8 mouse cellular contexts compared by ENCODE assay signal in the genomic region with DNA sequence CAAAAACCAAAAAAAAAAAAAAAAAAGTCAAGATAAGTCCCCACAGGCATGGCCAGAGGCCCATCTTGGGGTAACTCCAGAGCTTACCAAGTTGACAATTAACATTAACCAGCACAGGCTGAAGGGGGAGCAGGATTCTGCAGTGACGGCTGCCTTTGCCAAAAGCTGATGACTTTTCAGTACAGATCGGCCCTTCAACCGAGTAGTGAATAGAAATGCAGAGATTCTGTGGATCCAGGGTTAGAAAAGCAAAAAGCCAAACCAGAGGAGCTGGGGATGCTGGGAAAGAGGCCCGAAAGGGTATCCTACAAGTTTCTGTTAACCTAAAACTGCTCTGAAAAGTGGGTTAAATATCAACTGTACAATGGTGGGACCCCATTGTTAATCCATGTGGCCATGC. TPM values are rescaled to one million over a fixed set of nuclear protein-coding genes. Genes with fewer than 3 reads are reported as not detected.
DNase-seq lines count a peak whose midpoint lies in the region; ATAC-seq and TF ChIP-seq lines count a peak whose summit lies in the region.

No protein-coding gene starts in this region.

- H3K4me1 ChIP-seq in testis, adult 2 months (ENCODE audit: control insufficient read depth, insufficient read depth, low read length) = peaks cover 12% of the 10 kb centered on the region
- peaks cover 3% of the 10 kb centered on the region; the same call in 1 of the 2 replicates for H3K4me1 ChIP-seq in lung, adult 2 months (ENCODE audit: control insufficient read depth, insufficient read depth, low read length)
- H3K4me1 ChIP-seq in stomach, embryonic 16.5 days (ENCODE audit: control insufficient read depth, insufficient read depth, low read length) = peaks cover 14% of the 10 kb centered on the region

- TF ChIP-seq CTCF in testis, adult 2 months (IDR thresholded peaks at IDR 0.05; ENCODE audit: control insufficient read depth, insufficient read depth, insufficient replicate concordance, low read depth, low read length) = no peak
- TF ChIP-seq CTCF in lung, adult 2 months (IDR thresholded peaks at IDR 0.05; ENCODE audit: insufficient read depth, low read length) = no peak

- H3K27me3 ChIP-seq in testis, adult 2 months (ENCODE audit: control insufficient read depth, insufficient read depth, low read length) = no peaks in the 10 kb centered on the region
- no peaks in the 10 kb centered on the region for H3K27me3 ChIP-seq in stomach, embryonic 16.5 days (ENCODE audit: control insufficient read depth, insufficient read depth, low read length)

- intact Hi-C loops in gastrocnemius, postnatal 14 days (cut with DNase I; ENCODE audit: low total_unique reads) = no loop called here
- intact Hi-C loops in left cerebral cortex, postnatal 10 days (cut with DNase I) = no loop called here

- DNase-seq in testis, postnatal 14 days (ENCODE audit: low spot score) = no peak
- DNase-seq in gastrocnemius, postnatal 14 days = peak; percentile 29
- peak; percentile 62 for DNase-seq in kidney, adult 18-20 months
- DNase-seq in lung, adult 2 months = peak; percentile 34
- DNase-seq in left cerebral cortex, postnatal 10 days (ENCODE audit: extremely low spot score in 1 of 2, low spot score in 2 of 2) = no peak
- DNase-seq in spleen, postnatal 10 days (ENCODE audit: low spot score in 2 of 2) = no peak

- H3K9ac ChIP-seq in stomach, embryonic 16.5 days (ENCODE audit: low read length) = peak overlapping the region; percentile 82

- peak overlapping the region; percentile 44 for H3K4me3 ChIP-seq in testis, adult 2 months (ENCODE audit: control insufficient read depth, low read depth, low read length)
- peak overlapping the region; percentile 66 for H3K4me3 ChIP-seq in lung, adult 2 months (replicated peaks; ENCODE audit: extremely low read depth, low read depth, low read length)
- H3K4me3 ChIP-seq in stomach, embryonic 16.5 days (replicated peaks; ENCODE audit: low read length) = peak overlapping the region; percentile 59

- WGBS in lung, adult 2 months = 17% methylated on average over 4 of the region's 4 CpGs
- 26% methylated on average over 4 of the region's 4 CpGs for WGBS in stomach, embryonic 16.5 days

- H3K4me2 ChIP-seq in stomach, embryonic 16.5 days (ENCODE audit: low read depth, low read length) = peak overlapping the region; percentile 69

- no peaks in the 10 kb centered on the region for H3K36me3 ChIP-seq in testis, adult 2 months (ENCODE audit: control insufficient read depth, insufficient read depth, low read length)
- no peaks in the 10 kb centered on the region for H3K36me3 ChIP-seq in stomach, embryonic 16.5 days (ENCODE audit: control insufficient read depth, insufficient read depth, low read length)

- peak; percentile 46; the same call in 1 of the 2 replicates for ATAC-seq in stomach, embryonic 16.5 days (ENCODE audit: insufficient read depth, low FRiP score)

- H3K27ac ChIP-seq in testis, adult 2 months (ENCODE audit: control insufficient read depth, insufficient read depth, low read depth, low read length) = peak overlapping the region; percentile 82
- H3K27ac ChIP-seq in stomach, embryonic 16.5 days (ENCODE audit: low read length) = peak overlapping the region; percentile 98

- no peaks in the 10 kb centered on the region; the same call in 1 of the 2 replicates for H3K9me3 ChIP-seq in stomach, embryonic 16.5 days (replicated peaks; ENCODE audit: control insufficient read depth, low read length)

- TF ChIP-seq POLR2A in testis, adult 2 months (IDR thresholded peaks at IDR 0.05; ENCODE audit: control insufficient read depth, low read depth, low read length) = no peak
- TF ChIP-seq POLR2A in lung, adult 2 months (IDR thresholded peaks at IDR 0.05; ENCODE audit: borderline replicate concordance, extremely low read depth, low read depth, low read length) = no peak

RNA-seq across cellular contexts. Expression of a gene that starts 40.2 kb away (rescaled TPM):
- polyA plus RNA-seq in testis, adult 2 months (2012; rRNA removed) = 1.2 and 1.6 TPM in 2 replicates
- under 1 TPM in 1 of 2 experiments, not detected in 1; 0.12 TPM for total RNA-seq in gastrocnemius, postnatal 14 days (2021)
- polyA plus RNA-seq in lung, adult 2 months (2012; rRNA removed) = 0.02 and 0.07 TPM in 2 replicates
- not detected in 2 replicates for polyA plus RNA-seq in stomach, embryonic 16.5 days (2015; fragmentation: Nextera tagmentation; extraction: Ambion mirVana)
- total RNA-seq in left cerebral cortex, postnatal 10 days (2021) = under 1 TPM; 0.18 to 0.39 TPM

Comparison
In these comparisons a context has a peak if more than half of its experiments do, and no peak if none do; other contexts are left out.
1. DNase-seq: peak in gastrocnemius, postnatal 14 days (single experiment), kidney, adult 18-20 months (single experiment) and lung, adult 2 months (single experiment); none in testis, postnatal 14 days (single experiment), left cerebral cortex, postnatal 10 days (0 of 2) and spleen, postnatal 10 days (0 of 2).
2. Peak in every context shown above with its lines, with median percentiles within 50 percentile points of each other: H3K4me3 ChIP-seq.